Mouse (Mus musculus) olfactory bulb, adult 2 months (tissue): ENCODE measurements around the gene Gtf2a2.

Experiments
- CTCF ChIP-seq: fragments of 200-500 bp; IDR thresholded peaks from 2 replicates; pipeline ENCODE4 v1.5.1; 2012; ENCODE audit warnings: low read depth, mild to moderate bottlenecking, low read length, moderate library complexity; ENCODE audit not compliant: insufficient read depth
- POLR2A ChIP-seq: fragments of 200-500 bp; IDR thresholded peaks from 2 replicates; pipeline ENCODE4 v1.6.1; 2012; ENCODE audit warnings: mild to moderate bottlenecking, low read depth, low read length, moderate library complexity; ENCODE audit not compliant: insufficient read depth

DNA sequence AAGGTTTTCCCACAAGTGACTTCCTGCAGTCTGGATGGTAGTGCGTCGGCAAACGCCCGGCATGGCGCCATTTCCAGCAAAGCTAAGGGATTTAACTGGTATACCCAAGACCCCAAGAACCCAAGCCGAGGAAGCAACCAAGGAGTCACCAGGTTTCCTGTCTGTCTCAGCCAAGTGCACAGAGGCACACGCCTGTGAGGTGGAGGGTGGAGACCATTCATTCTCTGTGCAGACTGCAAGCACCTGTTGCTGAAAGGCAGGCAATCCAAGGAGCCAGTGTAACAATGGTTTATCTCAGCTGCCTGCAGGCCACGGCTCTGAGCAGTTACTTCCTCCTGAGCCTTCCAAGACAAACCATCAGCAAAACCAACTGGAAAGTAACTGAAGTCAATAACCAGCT is 60.0 kb downstream of the Gtf2a2 start:
- no peak for TF ChIP-seq POLR2A
- TF ChIP-seq CTCF = no peak
